Mouse (Mus musculus): ENCODE data around the gene Nsf.

- TF ChIP-seq CHD2 (IDR thresholded peaks at IDR 0.05; ENCODE audit: low read depth, low read length) (no peak), ZC3H11A (IDR thresholded peaks at IDR 0.05; ENCODE audit: borderline replicate concordance, low read depth, low read length) (no peak), ZNF384 (IDR thresholded peaks at IDR 0.05; ENCODE audit: low read depth, low read length) (no peak), HCFC1 (IDR thresholded peaks at IDR 0.05; ENCODE audit: borderline replicate concordance, insufficient read depth, low read length) (no peak), MAFK (IDR thresholded peaks at IDR 0.05; ENCODE audit: insufficient read depth, low read depth, low read length) (no peak)
Observed at GRCm38 (mm10) chr11:103862951-103863350, 90.9 kb downstream of the Nsf start.
